Mouse (Mus musculus) heart, embryonic 15.5 days (tissue): ENCODE measurements at regions not wholly inside any gene's neighbourhood (a gene's known extent, or its start where the extent isn't known, plus 50 kb on each side); places are given as distances from the start of the nearest gene placed in this dataset.

Experiments
- ATAC-seq: fragments of 200-750 bp; cut with Nextera tagmentation; replicated peaks from 2 replicates; pipeline ENCODE4 v1.8.0; 2017; ENCODE audit warnings: low read depth, moderate TSS enrichment; ENCODE audit not compliant: insufficient number of reproducible peaks, insufficient read depth, low FRiP score
- H3K27ac ChIP-seq: fragments of 300-500 bp; sonication (generic); 2 replicates; pipeline ENCODE4 v1.5.1; 2015; ENCODE audit warnings: mild to moderate bottlenecking, inconsistent platforms
- H3K27me3 ChIP-seq: fragments of 300-500 bp; sonication (generic); 2 replicates; pipeline ENCODE4 v1.6.1; 2015; ENCODE audit warnings: inconsistent platforms
- H3K36me3 ChIP-seq: fragments of 300-500 bp; sonication (generic); 2 replicates; pipeline ENCODE4 v1.6.1; 2015; ENCODE audit warnings: mild to moderate bottlenecking, inconsistent platforms
- H3K4me1 ChIP-seq: fragments of 300-500 bp; sonication (generic); replicated peaks from 2 replicates; pipeline ENCODE4 v1.6.1; 2015; ENCODE audit warnings: inconsistent platforms
- H3K4me2 ChIP-seq: fragments of 300-500 bp; sonication (generic); 2 replicates; pipeline ENCODE4 v1.6.1; 2015; ENCODE audit warnings: inconsistent platforms, mild to moderate bottlenecking, moderate library complexity
- H3K4me3 ChIP-seq: fragments of 300-500 bp; sonication (generic); 2 replicates; pipeline ENCODE4 v1.5.1; 2015; ENCODE audit warnings: mild to moderate bottlenecking, inconsistent platforms
- H3K9ac ChIP-seq: fragments of 300-500 bp; sonication (generic); 2 replicates; pipeline ENCODE4 v1.6.1; 2015; ENCODE audit warnings: mild to moderate bottlenecking, inconsistent platforms
- H3K9me3 ChIP-seq: fragments of 300-500 bp; sonication (generic); replicated peaks from 2 replicates; pipeline ENCODE4 v1.6.1; 2016; ENCODE audit warnings: inconsistent platforms
- WGBS: fragments of 180-500 bp; shearing (Covaris S2); methylation state at CpG from one replicate; pipeline ENCODE4 v1.1.7; 2015; ENCODE audit warnings: mixed read lengths; 5-methylcytosine and 5-hydroxymethylcytosine counted together

DNA sequence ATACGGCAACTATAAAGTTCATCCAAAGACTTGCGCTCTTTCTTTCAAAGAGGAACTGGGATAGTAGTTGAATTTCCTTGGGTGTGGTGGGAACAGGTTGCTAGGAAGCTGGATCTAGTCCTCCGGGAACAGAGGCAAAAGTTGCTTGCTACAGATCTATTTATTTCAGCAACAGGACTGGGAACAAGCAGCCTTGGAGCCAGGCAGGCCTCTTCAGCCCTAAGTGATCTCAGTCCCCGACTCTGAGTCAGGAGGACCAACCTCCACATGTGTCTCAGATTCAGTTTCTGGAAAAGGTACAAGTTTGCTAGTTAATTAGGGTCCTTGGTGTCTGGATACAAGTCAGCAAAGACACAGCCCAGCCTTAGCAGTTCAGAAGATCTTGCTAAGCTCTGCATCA is 180.2 kb downstream of the Efcab1 start:
- WGBS: 79% methylated on average over 4 of the region's 4 CpGs
- no peak for ATAC-seq
- peaks cover 12% of the 10 kb centered on the region; the same call in 1 of the 2 replicates for H3K27me3 ChIP-seq
- H3K4me1 ChIP-seq: peaks cover 9% of the 10 kb centered on the region
- H3K9me3 ChIP-seq: no peaks in the 10 kb centered on the region
- no peaks in the 10 kb centered on the region for H3K36me3 ChIP-seq
- H3K27ac ChIP-seq: no peak overlapping the region
- no peak overlapping the region for H3K4me2 ChIP-seq
- H3K4me3 ChIP-seq: no peak overlapping the region
- H3K9ac ChIP-seq: no peak overlapping the region

DNA sequence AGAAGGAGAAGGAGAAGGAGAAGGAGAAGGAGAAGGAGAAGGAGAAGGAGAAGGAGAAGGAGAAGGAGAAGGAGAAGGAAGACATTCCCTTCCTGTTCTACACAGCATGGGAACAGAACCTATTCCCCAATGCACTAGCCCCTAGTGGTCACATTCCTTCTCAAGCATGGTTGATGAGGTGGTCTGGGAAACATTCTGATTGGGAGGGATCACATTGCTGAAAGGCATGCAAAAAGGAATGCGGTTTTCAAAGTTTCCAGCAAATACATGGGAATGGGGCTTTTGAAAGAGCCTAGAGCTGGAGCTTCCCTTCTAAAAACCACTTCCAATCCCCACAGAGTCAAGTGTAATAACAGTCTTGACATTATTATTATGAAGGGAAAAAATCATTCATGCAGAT is 197.5 kb downstream of the Efcab1 start:
- WGBS: 22% methylated on average over 1 of the region's 1 CpGs
- Histone ChIP-seq H3K4me2 (no peak overlapping the region), H3K27me3 (no peaks in the 10 kb centered on the region), H3K4me1 (0 out of 2 replicates have a peak, but pooled peaks cover 2% of the 10 kb centered on the region), H3K36me3 (no peaks in the 10 kb centered on the region), H3K27ac (no peak overlapping the region), H3K9me3 (no peaks in the 10 kb centered on the region), H3K4me3 (no peak overlapping the region), H3K9ac (no peak overlapping the region)
- ATAC-seq: no peak

DNA sequence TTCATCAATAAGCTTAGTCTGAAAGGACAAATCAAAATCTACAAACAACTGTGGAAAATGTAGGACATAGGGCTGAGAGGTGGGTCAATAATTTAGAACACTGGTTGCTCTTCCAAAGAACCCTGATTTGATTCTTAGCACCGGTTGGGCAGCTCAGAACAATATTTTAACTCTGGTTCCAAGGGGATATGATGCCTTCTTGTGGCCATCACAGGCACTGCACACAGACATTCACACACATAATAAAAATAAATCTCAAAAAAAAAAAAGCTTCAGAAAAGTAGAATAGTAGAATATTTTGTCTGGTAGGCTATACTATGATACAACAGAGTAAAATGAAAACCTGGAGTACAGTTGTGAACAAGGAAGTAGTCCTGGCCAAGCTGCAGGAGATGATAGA is 200.8 kb downstream of the Efcab1 start:
- Histone ChIP-seq H3K27me3 (no peaks in the 10 kb centered on the region), H3K9ac (no peak overlapping the region), H3K4me2 (no peak overlapping the region), H3K4me1 (no peaks in the 10 kb centered on the region), H3K27ac (no peak overlapping the region), H3K36me3 (no peaks in the 10 kb centered on the region), H3K9me3 (no peaks in the 10 kb centered on the region), H3K4me3 (no peak overlapping the region)
- ATAC-seq: no peak
- WGBS: 84% methylated on average over 1 of the region's 1 CpGs

DNA sequence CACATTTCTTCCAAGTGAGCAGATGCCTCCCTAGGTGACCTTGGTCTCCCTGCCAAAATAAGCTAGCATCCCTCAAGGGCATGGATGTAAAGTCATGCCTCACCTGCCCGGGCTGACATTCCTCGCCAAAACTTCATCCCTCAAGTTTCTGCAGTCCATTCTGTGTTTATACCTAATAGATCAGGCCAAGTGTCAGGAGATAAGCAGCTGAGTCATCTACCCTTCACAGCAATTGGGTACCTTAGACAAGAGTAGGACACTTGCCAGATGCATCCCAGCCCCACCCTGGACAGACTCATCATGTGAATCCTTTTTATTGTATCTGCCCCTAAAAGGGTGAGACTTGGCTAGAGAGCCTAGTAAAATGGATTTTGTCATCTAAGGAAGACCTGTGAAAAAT is 204.1 kb upstream of the Gm21897 start:
- Histone ChIP-seq H3K9ac (no peak overlapping the region), H3K36me3 (no peaks in the 10 kb centered on the region), H3K4me2 (no peak overlapping the region), H3K4me3 (no peak overlapping the region), H3K27me3 (no peaks in the 10 kb centered on the region), H3K4me1 (peaks cover 9% of the 10 kb centered on the region), H3K27ac (no peak overlapping the region), H3K9me3 (no peaks in the 10 kb centered on the region)
- 38% methylated on average over 2 of the region's 2 CpGs for WGBS
- ATAC-seq: no peak

DNA sequence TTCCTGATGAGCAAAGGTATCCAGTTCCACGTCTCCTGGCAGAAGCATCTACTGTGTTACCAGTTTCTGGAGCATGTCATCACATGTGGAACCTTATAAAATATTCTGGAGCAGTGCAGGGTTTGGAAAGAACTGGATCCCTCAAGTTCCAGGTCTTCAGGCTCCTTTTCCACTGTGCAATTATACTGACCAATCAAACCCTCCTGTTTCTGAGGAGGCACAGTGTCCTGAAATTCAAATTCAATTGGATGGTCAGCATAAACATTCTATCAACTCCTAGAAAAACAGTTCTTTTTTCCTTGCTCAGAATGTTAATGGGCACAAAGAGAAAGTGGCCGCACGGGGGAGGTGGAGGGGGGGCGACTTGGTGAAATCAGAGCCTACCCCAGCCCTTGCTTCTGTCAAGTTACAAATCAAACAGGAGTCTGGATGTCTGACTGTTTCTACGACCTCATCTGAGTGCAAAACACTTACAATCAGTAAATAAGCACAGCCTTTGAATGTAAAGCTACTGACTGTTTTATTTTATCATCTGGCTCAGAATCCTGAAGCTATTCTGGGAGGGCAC is 203.2 kb upstream of the Gm21897 start:
- Histone ChIP-seq H3K27ac (no peak overlapping the region), H3K4me2 (peak overlapping the region; percentile 10; the same call in 1 of the 2 replicates), H3K36me3 (no peaks in the 10 kb centered on the region), H3K9ac (no peak overlapping the region), H3K9me3 (no peaks in the 10 kb centered on the region), H3K27me3 (no peaks in the 10 kb centered on the region), H3K4me3 (no peak overlapping the region), H3K4me1 (peaks cover 9% of the 10 kb centered on the region)
- no peak for ATAC-seq
- 26% methylated on average over 5 of the region's 5 CpGs for WGBS

DNA sequence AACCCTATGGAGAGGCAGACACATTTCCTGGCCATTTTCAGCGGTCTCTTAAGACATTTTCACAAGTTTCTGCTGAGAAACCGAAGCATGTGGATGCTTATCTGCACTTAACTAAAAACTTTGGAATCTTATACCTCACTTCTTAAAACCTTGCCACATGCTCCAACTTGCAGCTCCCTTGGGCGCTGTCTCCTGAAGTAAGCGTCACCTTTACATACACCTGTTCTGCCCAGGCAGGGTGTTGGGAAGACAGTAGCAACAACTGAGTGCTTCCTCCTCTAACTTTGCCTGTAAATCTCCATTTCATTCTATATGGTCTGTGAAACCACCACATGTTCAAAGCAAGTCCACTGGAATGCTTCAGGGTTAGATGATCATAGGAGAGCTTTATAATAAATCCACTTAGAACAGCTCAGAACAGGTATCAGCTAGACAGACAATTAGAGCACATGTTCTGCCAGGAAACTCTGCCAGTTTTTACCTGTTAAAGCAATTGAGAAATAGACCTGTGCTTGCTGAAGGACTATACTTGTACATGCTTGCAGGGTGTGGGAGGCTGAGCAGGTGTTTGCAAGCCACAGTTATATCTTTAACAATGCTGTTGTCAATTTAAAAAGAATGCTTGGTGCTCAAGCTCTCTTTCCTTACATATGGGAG is 202.6 kb upstream of the Gm21897 start:
- Histone ChIP-seq H3K4me3 (no peak overlapping the region), H3K9ac (no peak overlapping the region), H3K9me3 (no peaks in the 10 kb centered on the region), H3K36me3 (no peaks in the 10 kb centered on the region), H3K4me1 (peaks cover 9% of the 10 kb centered on the region), H3K4me2 (peak overlapping the region; percentile 10; the same call in 1 of the 2 replicates), H3K27me3 (no peaks in the 10 kb centered on the region), H3K27ac (no peak overlapping the region)
- ATAC-seq: no peak
- WGBS: 43% methylated on average over 4 of the region's 4 CpGs

DNA sequence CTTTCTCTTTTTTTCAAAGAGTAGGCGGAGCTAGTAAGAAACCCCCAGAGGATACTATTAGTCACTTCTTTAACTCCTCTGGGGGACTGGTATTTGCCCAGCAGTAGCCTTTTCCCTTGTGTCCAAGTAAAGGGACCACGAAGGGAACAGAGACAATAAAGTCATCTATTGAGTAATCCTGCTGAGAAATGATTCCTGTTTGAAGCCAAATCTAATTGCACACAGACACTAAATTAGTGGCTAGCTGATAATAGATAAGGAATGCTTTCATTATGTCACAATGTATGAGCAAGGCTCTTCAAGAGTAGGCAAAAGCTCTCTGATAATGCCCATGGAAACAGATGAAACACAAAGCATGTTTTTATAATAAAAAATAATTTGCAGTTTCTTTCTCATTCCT is 201.9 kb upstream of the Gm21897 start:
- H3K9me3 ChIP-seq: no peaks in the 10 kb centered on the region
- no peak overlapping the region for H3K4me2 ChIP-seq
- H3K27me3 ChIP-seq: no peaks in the 10 kb centered on the region
- 50% methylated on average over 2 of the region's 2 CpGs for WGBS
- ATAC-seq: no peak
- no peak overlapping the region for H3K27ac ChIP-seq
- peaks cover 9% of the 10 kb centered on the region for H3K4me1 ChIP-seq
- no peak overlapping the region for H3K4me3 ChIP-seq
- no peak overlapping the region for H3K9ac ChIP-seq
- H3K36me3 ChIP-seq: no peaks in the 10 kb centered on the region

DNA sequence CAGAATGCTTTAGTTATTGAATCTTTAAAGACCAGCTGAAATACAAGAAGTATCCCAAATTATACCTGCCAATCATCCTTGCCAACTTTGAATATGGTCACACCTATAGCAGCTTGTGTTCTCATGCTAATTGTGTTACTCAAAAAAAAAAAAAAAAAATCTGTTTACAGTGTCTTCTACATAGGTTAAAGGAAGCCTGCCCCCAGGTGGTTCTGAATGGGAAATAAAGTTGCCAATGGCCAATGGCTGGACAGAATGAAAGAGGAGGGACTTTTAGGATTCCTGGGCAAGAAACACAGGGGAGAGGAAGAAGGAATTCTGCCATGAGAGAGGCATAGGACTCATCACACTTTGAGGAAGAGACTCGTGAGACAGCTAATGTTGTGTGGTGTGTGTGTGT is 197.5 kb upstream of the Gm21897 start:
- Histone ChIP-seq H3K4me1 (no peaks in the 10 kb centered on the region), H3K9me3 (no peaks in the 10 kb centered on the region), H3K27me3 (no peaks in the 10 kb centered on the region), H3K36me3 (no peaks in the 10 kb centered on the region), H3K4me3 (no peak overlapping the region), H3K27ac (no peak overlapping the region), H3K9ac (no peak overlapping the region), H3K4me2 (no peak overlapping the region)
- WGBS: 77% methylated on average over 1 of the region's 1 CpGs
- ATAC-seq: no peak

DNA sequence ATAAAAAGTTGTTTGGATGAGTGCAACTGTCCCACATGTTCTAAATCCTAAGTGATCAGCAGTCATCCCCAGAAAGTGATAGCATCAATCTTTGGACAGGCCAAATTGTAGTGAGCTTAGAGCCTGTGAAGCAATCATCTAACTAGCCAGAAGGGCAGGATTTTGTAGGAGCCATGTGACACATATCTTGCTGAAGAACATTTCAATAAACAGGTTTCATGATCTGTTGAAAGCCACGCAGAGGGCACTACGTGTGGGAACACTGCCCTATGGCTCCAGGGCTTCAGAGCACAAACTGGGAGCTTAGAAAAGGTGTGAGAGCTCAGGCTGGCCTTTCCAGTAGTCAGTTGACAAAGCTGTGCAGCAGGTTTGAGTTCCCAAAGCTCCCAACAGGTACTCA is 188.3 kb upstream of the Gm21897 start:
- Histone ChIP-seq H3K9ac (no peak overlapping the region), H3K4me1 (no peaks in the 10 kb centered on the region), H3K27me3 (no peaks in the 10 kb centered on the region), H3K4me3 (no peak overlapping the region), H3K27ac (no peak overlapping the region), H3K9me3 (no peaks in the 10 kb centered on the region), H3K4me2 (no peak overlapping the region), H3K36me3 (no peaks in the 10 kb centered on the region)
- WGBS: 76% methylated on average over 2 of the region's 2 CpGs
- no peak for ATAC-seq

DNA sequence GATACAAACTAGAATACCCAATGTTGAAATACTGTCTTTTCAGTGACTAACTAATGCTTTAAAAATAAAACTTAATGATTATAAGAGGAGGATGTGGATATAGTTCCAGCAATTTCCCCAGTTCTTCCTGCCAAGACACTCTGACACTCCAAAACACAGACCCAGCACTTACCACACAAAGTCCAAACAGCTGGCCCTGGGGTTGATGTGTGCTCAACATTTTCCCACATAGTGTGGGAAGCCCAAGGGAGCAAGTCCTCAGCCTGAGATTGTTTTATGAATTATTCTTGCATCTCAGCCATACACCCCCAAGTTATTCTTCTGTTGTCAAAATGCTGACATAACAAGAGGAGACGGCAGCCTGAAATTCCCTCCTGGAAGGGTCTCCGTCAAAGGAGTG is 187.5 kb upstream of the Gm21897 start:
- Histone ChIP-seq H3K9me3 (no peaks in the 10 kb centered on the region), H3K4me2 (no peak overlapping the region), H3K4me3 (no peak overlapping the region), H3K27ac (no peak overlapping the region), H3K36me3 (no peaks in the 10 kb centered on the region), H3K9ac (no peak overlapping the region), H3K4me1 (no peaks in the 10 kb centered on the region), H3K27me3 (no peaks in the 10 kb centered on the region)
- no peak for ATAC-seq
- WGBS: 76% methylated on average over 2 of the region's 2 CpGs

DNA sequence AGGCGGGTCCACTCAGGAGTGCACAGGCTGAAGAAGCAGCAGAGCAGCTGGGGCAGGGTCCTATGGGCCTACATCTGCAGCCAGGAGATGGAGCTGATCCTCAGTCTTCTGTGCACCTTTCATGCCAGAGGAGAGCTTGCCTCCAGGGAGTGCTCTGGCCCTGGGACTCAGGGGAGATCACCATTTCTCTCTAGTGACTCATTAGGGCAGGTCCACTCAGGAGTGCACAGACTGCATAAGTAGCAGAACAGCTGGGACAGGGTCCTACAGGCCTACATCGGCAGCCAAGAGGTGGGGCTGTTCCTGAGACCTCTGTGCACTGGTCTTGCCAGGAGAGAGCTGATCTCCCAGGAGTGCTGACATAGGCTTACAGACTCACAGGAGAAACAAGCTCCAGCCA is 159.4 kb upstream of the Gm21897 start:
- no peaks in the 10 kb centered on the region for H3K27me3 ChIP-seq
- H3K4me1 ChIP-seq: no peaks in the 10 kb centered on the region
- no peak overlapping the region for H3K4me3 ChIP-seq
- no peak for ATAC-seq
- no peak overlapping the region for H3K27ac ChIP-seq
- WGBS: 71% methylated on average over 2 of the region's 2 CpGs
- no peaks in the 10 kb centered on the region for H3K9me3 ChIP-seq
- H3K4me2 ChIP-seq: no peak overlapping the region
- no peaks in the 10 kb centered on the region for H3K36me3 ChIP-seq
- no peak overlapping the region for H3K9ac ChIP-seq

DNA sequence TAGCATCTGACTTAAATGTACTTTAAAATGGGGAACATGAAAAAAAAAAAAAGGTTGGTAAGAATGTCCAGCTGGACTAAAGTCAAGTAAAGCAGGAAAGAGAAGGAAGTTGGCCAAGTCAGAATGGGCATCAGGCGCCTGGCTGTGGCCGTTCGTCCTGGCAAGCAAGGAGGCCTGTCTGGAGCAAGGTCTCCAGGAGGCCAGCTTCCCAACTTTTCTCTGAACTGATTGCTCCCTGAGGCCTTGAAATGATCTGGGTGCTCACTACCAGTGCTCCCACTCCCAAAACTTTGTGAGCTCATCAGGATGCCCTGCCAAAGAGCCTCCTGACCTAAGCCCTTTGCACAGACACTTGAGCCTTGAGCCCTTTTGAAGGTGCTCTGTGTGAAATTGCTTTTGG is 141.7 kb upstream of the Gm21897 start:
- no peak for ATAC-seq
- Histone ChIP-seq H3K4me2 (no peak overlapping the region), H3K4me3 (no peak overlapping the region), H3K4me1 (no peaks in the 10 kb centered on the region), H3K9me3 (no peaks in the 10 kb centered on the region), H3K27me3 (no peaks in the 10 kb centered on the region), H3K27ac (peak overlapping the region; percentile 12; the same call in 1 of the 2 replicates), H3K9ac (no peak overlapping the region), H3K36me3 (no peaks in the 10 kb centered on the region)
- WGBS: 78% methylated on average over 3 of the region's 3 CpGs
